Mouse (Mus musculus) small intestine, adult 2 months (tissue): ENCODE measurements around the gene Ints1. TPM values are rescaled to one million over a fixed set of nuclear protein-coding genes. Genes with fewer than 3 reads are reported as not detected.

Experiments
- H3K27ac ChIP-seq: fragments of 200-500 bp; 2 replicates; pipeline ENCODE4 v1.5.1; 2012; ENCODE audit warnings: low read depth, low read length, control low read depth, inconsistent platforms; ENCODE audit not compliant: insufficient read depth
- H3K27me3 ChIP-seq: fragments of 200-500 bp; 2 replicates; pipeline ENCODE4 v1.6.1; 2012; ENCODE audit warnings: mild to moderate bottlenecking, moderate library complexity, low read length, inconsistent platforms; ENCODE audit not compliant: control insufficient read depth, insufficient read depth
- H3K36me3 ChIP-seq: fragments of 200-500 bp; 2 replicates; pipeline ENCODE4 v1.6.1; 2012; ENCODE audit warnings: mild to moderate bottlenecking, low read length, control low read depth, inconsistent platforms; ENCODE audit not compliant: control insufficient read depth, insufficient read depth
- H3K4me1 ChIP-seq: fragments of 200-500 bp; 2 replicates; pipeline ENCODE4 v1.6.1; 2012; ENCODE audit warnings: low read length, inconsistent platforms, mixed read lengths; ENCODE audit not compliant: control insufficient read depth, insufficient read depth, insufficient read length
- H3K4me3 ChIP-seq: fragments of 200-500 bp; 2 replicates; pipeline ENCODE4 v1.5.1; 2012; ENCODE audit warnings: low read depth, mild to moderate bottlenecking, control low read depth, inconsistent platforms, low read length, moderate library complexity
- CTCF ChIP-seq: fragments of 200-500 bp; IDR thresholded peaks from 2 replicates; pipeline ENCODE4 v1.5.1; 2012; ENCODE audit warnings: low read depth, mild to moderate bottlenecking, control low read depth, inconsistent platforms, low read length, moderate library complexity, mixed read lengths; ENCODE audit not compliant: insufficient replicate concordance, insufficient read length; ENCODE audit errors: extremely low read depth
- POLR2A ChIP-seq: fragments of 200-500 bp; IDR thresholded peaks from 2 replicates; pipeline ENCODE4 v1.6.1; 2012; ENCODE audit warnings: low read depth, mild to moderate bottlenecking, control low read depth, inconsistent platforms, low read length, moderate library complexity
- WGBS: fragments of 180-500 bp; shearing (Covaris S2); methylation state at CpG from one replicate; pipeline ENCODE4 v1.1.7; 2018; 5-methylcytosine and 5-hydroxymethylcytosine counted together
- polyA plus RNA-seq: library from polyadenylated mRNA; depleted of rRNA; stranded (reverse); fragments of >200 nt; gene quantifications from 2 replicates; pipeline ENCODE4 v1.2.3, GENCODE M21; 2012; rRNA removed

Gene Ints1
- polyA plus RNA-seq, 1 experiment = 86.6 TPM

- no peak overlapping the region for H3K4me3 ChIP-seq
- H3K4me1 ChIP-seq = peaks cover 12% of the 10 kb centered on the region
- WGBS = 67% methylated on average over 6 of the region's 6 CpGs
- peaks cover 23% of the 10 kb centered on the region; the same call in 1 of the 2 replicates for H3K36me3 ChIP-seq
- H3K27me3 ChIP-seq = no peaks in the 10 kb centered on the region
- no peak for TF ChIP-seq CTCF
- no peak for TF ChIP-seq POLR2A
- 0 out of 2 replicates have a peak overlapping the region, but pooled peaks have one; percentile 7 for H3K27ac ChIP-seq
These were observed 56.9 kb downstream of the Ints1 start for GRCm38 (mm10) chr5:139718540-139718939.

GRCm38 (mm10) chr5:139717723-139718122 is 57.8 kb downstream of the Ints1 start:
- Histone ChIP-seq H3K27ac (no peak overlapping the region), H3K27me3 (no peaks in the 10 kb centered on the region), H3K4me3 (no peak overlapping the region), H3K4me1 (peaks cover 12% of the 10 kb centered on the region), H3K36me3 (peaks cover 24% of the 10 kb centered on the region)
- no peak for TF ChIP-seq POLR2A
- peak; percentile 91; the same call in 1 of the 2 replicates for TF ChIP-seq CTCF
- 99% methylated on average over 2 of the region's 2 CpGs for WGBS

- TF ChIP-seq CTCF (no peak), POLR2A (no peak)
- Histone ChIP-seq H3K27me3 (no peaks in the 10 kb centered on the region), H3K27ac (no peak overlapping the region), H3K4me1 (no peaks in the 10 kb centered on the region), H3K36me3 (peaks cover 43% of the 10 kb centered on the region), H3K4me3 (no peak overlapping the region)
- WGBS = 94% methylated on average over 10 of the region's 10 CpGs
These were observed 69.0 kb downstream of the Ints1 start for GRCm38 (mm10) chr5:139706496-139706895.

GRCm38 (mm10) chr5:139702905-139703304 is 72.6 kb downstream of the Ints1 start:
- H3K4me1 ChIP-seq = no peaks in the 10 kb centered on the region
- 56% methylated on average over 2 of the region's 2 CpGs for WGBS
- peak; percentile 63; the same call in 1 of the 2 replicates for TF ChIP-seq CTCF
- no peak for TF ChIP-seq POLR2A
- no peak overlapping the region for H3K27ac ChIP-seq
- H3K36me3 ChIP-seq = peaks cover 14% of the 10 kb centered on the region
- H3K27me3 ChIP-seq = no peaks in the 10 kb centered on the region
- no peak overlapping the region for H3K4me3 ChIP-seq

GRCm38 (mm10) chr5:139702236-139702635 is 73.2 kb downstream of the Ints1 start:
- WGBS = 29% methylated on average over 10 of the region's 10 CpGs
- H3K36me3 ChIP-seq = peaks cover 13% of the 10 kb centered on the region
- H3K27me3 ChIP-seq = no peaks in the 10 kb centered on the region
- no peak for TF ChIP-seq POLR2A
- TF ChIP-seq CTCF = no peak
- H3K4me1 ChIP-seq = no peaks in the 10 kb centered on the region
- H3K27ac ChIP-seq = no peak overlapping the region
- no peak overlapping the region for H3K4me3 ChIP-seq

Other genes with a start within 250 kb of the Ints1 start
- gene Uncx, start 232.2 kb downstream of the Ints1 start, polyA plus RNA-seq = not detected in 2 replicates
- gene Micall2, start 39.3 kb downstream of the Ints1 start, polyA plus RNA-seq = 10.5 and 16.9 TPM in 2 replicates
- 27.1 and 70.9 TPM in 2 replicates for gene Mafk, start 15.8 kb upstream of the Ints1 start, polyA plus RNA-seq
- gene Tmem184a, start 44.2 kb upstream of the Ints1 start, polyA plus RNA-seq = 277 and 416 TPM in 2 replicates
- gene Gm26938, start 50.7 kb upstream of the Ints1 start, polyA plus RNA-seq = 0.28 TPM in 1 of 2 replicates, not detected in the other
- 18.2 and 20.9 TPM in 2 replicates for gene Psmg3, start 51.2 kb upstream of the Ints1 start, polyA plus RNA-seq
- gene Elfn1, start 132.3 kb upstream of the Ints1 start, polyA plus RNA-seq = 0.11 and 0.34 TPM in 2 replicates